Mouse (Mus musculus): ENCODE results near the gene Srsf10.

The Srsf10 gene

GRCm38 (mm10) chr4:135883881-135884516 lies 28.5 kb downstream of the Srsf10 start:
- no peak for DNase-seq (ENCODE audit: low read depth in 2 of 2, low spot score in 2 of 2)

- DNase-seq (ENCODE audit: low read depth in 2 of 2, low spot score in 2 of 2), result no peak
These were observed 29.0 kb downstream of the Srsf10 start for GRCm38 (mm10) chr4:135884531-135884930.

- DNase-seq (ENCODE audit: low read depth in 2 of 2, low spot score in 2 of 2), result no peak
These were observed 30.1 kb downstream of the Srsf10 start for GRCm38 (mm10) chr4:135885676-135886075.

GRCm38 (mm10) chr4:135886184-135886583 lies 30.6 kb downstream of the Srsf10 start:
- DNase-seq (ENCODE audit: low read depth in 2 of 2, low spot score in 2 of 2), result no peak

- no peak for DNase-seq (ENCODE audit: low read depth in 2 of 2, low spot score in 2 of 2)
These were observed 33.0 kb downstream of the Srsf10 start for GRCm38 (mm10) chr4:135888448-135889057.

- no peak for DNase-seq (ENCODE audit: low read depth in 2 of 2, low spot score in 2 of 2)
These were observed 33.8 kb downstream of the Srsf10 start for GRCm38 (mm10) chr4:135889146-135889883.

GRCm38 (mm10) chr4:135889884-135890283 lies 34.3 kb downstream of the Srsf10 start:
- peak; percentile 78 to 86 for DNase-seq (ENCODE audit: low read depth in 2 of 2, low spot score in 2 of 2)

- no peak for DNase-seq (ENCODE audit: low read depth in 2 of 2, low spot score in 2 of 2)
These were observed 36.0 kb downstream of the Srsf10 start for GRCm38 (mm10) chr4:135891539-135891938.

- DNase-seq (ENCODE audit: low read depth in 2 of 2, low spot score in 2 of 2), result no peak
These were observed 37.3 kb downstream of the Srsf10 start for GRCm38 (mm10) chr4:135892884-135893283.

- DNase-seq (ENCODE audit: low read depth in 2 of 2, low spot score in 2 of 2), result no peak
These were observed 39.6 kb downstream of the Srsf10 start, which contains the start of gene Cnr2 for GRCm38 (mm10) chr4:135895071-135895571. TSS of gene Cnr2 (plus strand) at chr4:135895394.

- no peak for DNase-seq (ENCODE audit: low read depth in 2 of 2, low spot score in 2 of 2)
These were observed 40.6 kb downstream of the Srsf10 start for GRCm38 (mm10) chr4:135896157-135896556.

- DNase-seq (ENCODE audit: low read depth in 2 of 2, low spot score in 2 of 2), result peak; percentile 68 to 73
These were observed 43.0 kb downstream of the Srsf10 start for GRCm38 (mm10) chr4:135898380-135899049.

- no peak for DNase-seq (ENCODE audit: low read depth in 2 of 2, low spot score in 2 of 2)
These were observed 43.5 kb downstream of the Srsf10 start for GRCm38 (mm10) chr4:135899050-135899448.

- DNase-seq (ENCODE audit: low read depth in 2 of 2, low spot score in 2 of 2), result no peak
These were observed 44.5 kb downstream of the Srsf10 start for GRCm38 (mm10) chr4:135900008-135900407.

- DNase-seq (ENCODE audit: low read depth in 2 of 2, low spot score in 2 of 2), result no peak
These were observed 47.2 kb downstream of the Srsf10 start for GRCm38 (mm10) chr4:135902606-135903242.

- DNase-seq (ENCODE audit: low read depth in 2 of 2, low spot score in 2 of 2), result peak; percentile 51 to 69
These were observed 49.3 kb downstream of the Srsf10 start for GRCm38 (mm10) chr4:135904810-135905209.

GRCm38 (mm10) chr4:135906633-135907032 lies 51.1 kb downstream of the Srsf10 start:
- no peak for DNase-seq (ENCODE audit: low read depth in 2 of 2, low spot score in 2 of 2)

- no peak for DNase-seq (ENCODE audit: low read depth in 2 of 2, low spot score in 2 of 2)
These were observed 53.9 kb downstream of the Srsf10 start for GRCm38 (mm10) chr4:135909326-135910066.

- DNase-seq (ENCODE audit: low read depth in 2 of 2, low spot score in 2 of 2), result peak; percentile 55
These were observed 56.0 kb downstream of the Srsf10 start for GRCm38 (mm10) chr4:135911531-135911930.

- DNase-seq (ENCODE audit: low read depth in 2 of 2, low spot score in 2 of 2), result no peak
These were observed 56.6 kb downstream of the Srsf10 start for GRCm38 (mm10) chr4:135912164-135912563.
